Mouse (Mus musculus): ENCODE measurements around the gene Cisd1.

- TF ChIP-seq POLR2A (IDR thresholded peaks at IDR 0.05; ENCODE audit: low read depth, low read length) (no peak), CTCF (IDR thresholded peaks at IDR 0.05; ENCODE audit: borderline replicate concordance, insufficient read depth, low read length) (no peak)
Measured at GRCm38 (mm10) chr10:71337733-71338132, 7.0 kb downstream of the Cisd1 start.
